Mouse (Mus musculus): ENCODE measurements around the gene Adgrl2. TPM values are rescaled to one million over a fixed set of nuclear protein-coding genes. Genes with fewer than 3 reads are reported as not detected.

The Adgrl2 gene
- polyA plus RNA-seq, 1 experiment = 49.9 TPM

DNA sequence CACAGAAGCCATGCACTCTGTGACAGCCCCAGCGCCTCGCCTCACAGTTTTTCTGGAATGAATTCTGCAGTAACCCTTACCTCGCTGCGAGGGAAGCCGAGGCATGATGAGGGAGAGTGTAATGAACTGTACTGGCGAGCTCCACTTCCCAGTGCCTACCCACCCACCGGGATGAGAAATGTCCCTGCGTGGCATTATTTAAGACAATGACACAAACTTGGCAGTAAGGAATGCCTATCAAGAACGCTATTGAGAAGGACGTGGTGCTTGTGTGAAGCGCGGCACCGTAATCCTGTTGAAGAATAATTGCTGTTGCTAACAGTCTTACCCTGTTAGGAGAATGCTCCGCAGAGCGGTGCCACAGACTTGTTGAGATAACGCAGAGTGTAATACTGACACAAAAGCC, 13.2 kb downstream of the Adgrl2 start:
- no peak for DNase-seq (ENCODE audit: low spot score)

GRCm38 (mm10) chr3:148971893-148972596, 18.3 kb downstream of the Adgrl2 start:
- DNase-seq (ENCODE audit: low spot score) = no peak

DNA sequence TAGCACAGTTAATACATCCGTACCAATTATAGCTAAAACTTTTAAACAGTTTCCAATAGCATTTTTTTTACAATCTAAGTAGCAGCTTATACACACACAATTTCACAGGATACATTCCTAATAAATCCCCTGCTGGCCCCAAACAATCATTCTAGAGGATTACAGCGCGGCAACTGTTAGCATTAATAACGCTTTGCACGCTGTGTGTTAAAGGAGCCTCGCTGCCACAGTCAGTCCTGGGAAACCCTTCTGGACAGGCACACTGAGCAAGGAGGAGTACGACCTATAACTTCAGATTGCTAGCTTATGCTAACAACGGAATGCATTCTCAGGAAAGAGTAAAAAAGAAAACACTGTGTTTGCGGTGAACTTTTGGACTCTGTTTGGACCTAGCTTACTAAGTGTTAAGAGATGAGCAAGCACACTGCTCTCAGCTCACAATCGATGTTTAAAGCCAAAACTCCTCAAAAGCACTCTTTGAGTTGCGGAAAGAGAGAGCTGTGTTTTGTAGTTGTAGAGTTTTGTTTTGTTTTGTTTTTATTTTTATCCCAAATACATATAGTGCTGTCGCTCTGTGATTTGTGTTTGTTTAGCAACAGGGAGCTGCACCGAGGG, 25.3 kb downstream of the Adgrl2 start:
- DNase-seq (ENCODE audit: low spot score) = no peak

DNA sequence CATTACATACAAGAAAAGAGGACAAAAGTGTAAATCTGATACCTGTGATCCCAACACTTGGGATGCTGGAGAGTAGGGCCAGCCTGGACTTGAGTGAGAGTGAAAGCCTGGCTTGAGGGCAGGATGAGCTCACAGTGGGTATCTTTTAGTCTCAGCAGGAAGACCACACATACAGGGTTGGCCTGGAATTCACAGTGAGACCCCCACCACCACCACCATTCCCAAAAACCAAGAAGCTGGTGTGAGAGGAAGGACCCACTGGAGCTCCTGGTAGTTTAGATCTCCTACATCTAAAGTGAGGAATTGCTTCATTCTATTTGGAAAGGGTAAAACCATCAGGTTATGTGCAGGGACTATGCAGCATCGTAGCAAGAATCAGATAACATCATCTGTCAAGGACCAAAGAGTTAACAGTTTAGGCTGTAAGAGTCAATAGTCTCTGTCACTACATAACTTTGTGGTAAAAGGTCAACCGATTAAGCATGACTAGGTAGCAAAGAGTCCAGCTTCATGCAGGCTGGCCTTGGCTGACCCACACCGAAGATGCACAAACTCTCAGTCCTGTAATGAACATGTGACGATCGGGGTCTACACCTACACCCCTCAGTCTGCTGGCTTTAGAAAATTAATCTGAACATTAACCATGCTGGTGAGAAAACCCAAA, 26.8 kb downstream of the Adgrl2 start:
- DNase-seq (ENCODE audit: low spot score) = no peak

DNA sequence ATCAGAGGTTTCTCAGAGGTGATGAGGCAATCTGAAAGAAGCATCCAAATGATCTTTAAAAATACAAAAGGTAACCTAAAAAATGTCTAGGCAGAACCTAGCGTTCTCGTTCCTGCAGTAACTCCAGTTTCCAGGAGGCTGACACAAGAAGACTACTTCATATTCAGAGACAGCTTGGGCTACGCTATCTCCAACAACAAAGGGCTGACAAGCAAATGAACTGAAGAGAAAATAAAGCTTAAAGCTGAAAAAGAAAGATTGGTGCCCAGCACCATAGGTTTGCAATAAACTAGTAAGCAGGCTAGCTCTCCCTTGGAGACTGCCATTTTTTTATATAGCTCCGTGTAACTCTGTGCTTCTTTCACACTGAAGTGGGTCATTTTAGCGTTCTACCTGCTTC, 28.7 kb downstream of the Adgrl2 start:
- DNase-seq (ENCODE audit: low spot score) = no peak

- DNase-seq (ENCODE audit: low spot score) = no peak
Observed at GRCm38 (mm10) chr3:148960751-148961289, 29.5 kb downstream of the Adgrl2 start.

DNA sequence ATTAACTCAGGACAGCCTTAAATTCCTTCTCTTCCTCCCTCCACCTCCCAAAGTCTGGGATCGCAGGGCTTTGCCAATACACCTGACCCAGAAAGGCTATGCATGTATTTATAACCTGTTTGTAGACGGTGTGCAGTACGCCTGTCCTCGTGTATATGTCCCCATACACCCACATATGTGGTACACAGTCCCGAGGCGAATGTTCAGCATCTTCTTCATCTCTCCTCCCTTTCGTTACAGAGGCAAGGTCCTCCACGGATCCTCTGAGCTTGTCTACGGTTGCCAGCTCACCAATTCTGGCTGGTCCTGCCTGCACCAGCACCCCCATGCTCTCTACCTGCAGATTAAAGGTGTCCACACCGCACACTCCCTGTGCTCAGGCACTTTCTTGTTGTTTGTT, 30.1 kb downstream of the Adgrl2 start:
- no peak for DNase-seq (ENCODE audit: low spot score)

DNA sequence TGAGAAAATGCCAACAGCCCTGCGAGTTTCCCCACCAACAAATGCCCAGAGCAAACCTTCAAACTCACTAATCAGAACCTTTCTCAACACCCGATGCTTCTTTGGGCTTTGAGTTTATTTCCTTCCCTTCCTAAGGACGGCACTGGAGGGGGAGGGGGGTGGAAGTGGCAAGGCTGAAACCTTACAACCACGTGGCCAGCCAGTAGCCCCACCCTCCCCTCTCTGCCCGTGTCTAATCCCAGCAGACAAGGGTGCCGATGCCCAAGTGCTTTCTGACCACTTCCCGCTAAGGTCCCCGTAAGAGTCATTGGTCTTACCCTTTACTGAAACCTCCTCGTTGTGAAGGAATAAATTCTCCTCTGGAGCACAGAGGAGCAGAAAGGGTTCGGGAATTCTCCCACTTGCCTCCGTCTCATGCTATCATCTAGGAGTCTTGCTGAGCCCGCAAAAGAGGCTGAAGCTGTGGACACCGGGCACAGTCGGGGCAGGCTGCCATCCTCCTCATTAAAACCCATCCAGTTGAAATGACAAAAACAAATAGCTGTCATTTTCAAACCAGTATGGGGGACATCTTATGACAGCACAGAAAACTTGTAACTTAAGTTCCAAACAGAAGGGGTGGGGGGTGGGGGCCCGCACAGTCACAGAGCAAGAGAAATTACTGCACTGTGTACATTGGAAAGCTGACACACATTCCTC, 30.9 kb downstream of the Adgrl2 start:
- DNase-seq (ENCODE audit: low spot score) = no peak

- DNase-seq (ENCODE audit: low spot score) = no peak
Observed at GRCm38 (mm10) chr3:148958714-148959113, 31.6 kb downstream of the Adgrl2 start.

GRCm38 (mm10) chr3:148958185-148958584, 32.2 kb downstream of the Adgrl2 start:
- DNase-seq (ENCODE audit: low spot score) = no peak

GRCm38 (mm10) chr3:148956887-148957286, 33.5 kb downstream of the Adgrl2 start:
- no peak for DNase-seq (ENCODE audit: low spot score)

DNA sequence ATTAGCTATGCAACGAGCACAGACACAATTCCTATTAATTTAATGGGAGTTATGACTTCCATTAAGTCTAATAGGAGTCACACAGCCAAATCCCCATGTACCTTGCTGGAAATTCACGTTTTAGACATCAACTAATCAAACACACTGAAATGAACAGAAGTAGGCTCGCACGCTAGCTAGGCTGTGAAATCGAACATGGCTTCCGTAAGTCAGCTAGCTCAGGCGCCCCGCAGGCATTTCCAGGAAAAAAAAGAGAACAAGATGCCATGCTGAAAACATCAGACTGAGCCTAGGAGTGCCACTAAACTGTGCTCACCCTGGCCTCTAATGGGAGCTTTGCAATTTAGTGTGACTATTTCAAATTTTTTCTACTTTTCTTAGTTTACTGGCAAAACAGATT, 40.6 kb downstream of the Adgrl2 start:
- DNase-seq (ENCODE audit: low spot score) = no peak

- no peak for DNase-seq (ENCODE audit: low spot score)
Observed at GRCm38 (mm10) chr3:148947805-148948405, 42.5 kb downstream of the Adgrl2 start.

DNA sequence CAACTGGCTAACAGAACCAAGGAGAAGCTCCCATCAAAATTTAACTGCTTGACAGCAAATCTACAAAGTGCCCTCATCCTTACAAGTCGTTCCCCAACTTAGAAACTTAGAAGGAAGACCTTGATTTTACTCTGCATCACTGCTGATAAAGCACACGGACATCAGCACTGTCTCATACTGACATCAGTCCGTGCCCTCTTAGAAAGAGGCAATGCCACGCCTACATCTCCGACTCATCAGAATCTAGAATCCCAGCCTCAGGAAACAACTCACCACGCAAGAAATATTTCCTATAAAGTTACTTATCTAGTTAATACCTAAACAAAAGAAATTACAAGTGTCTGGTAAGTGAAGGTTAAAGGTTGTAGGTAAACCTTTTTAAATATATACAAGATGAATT, 43.1 kb downstream of the Adgrl2 start:
- no peak for DNase-seq (ENCODE audit: low spot score)

GRCm38 (mm10) chr3:148945534-148945933, 44.8 kb downstream of the Adgrl2 start:
- DNase-seq (ENCODE audit: low spot score) = no peak

DNA sequence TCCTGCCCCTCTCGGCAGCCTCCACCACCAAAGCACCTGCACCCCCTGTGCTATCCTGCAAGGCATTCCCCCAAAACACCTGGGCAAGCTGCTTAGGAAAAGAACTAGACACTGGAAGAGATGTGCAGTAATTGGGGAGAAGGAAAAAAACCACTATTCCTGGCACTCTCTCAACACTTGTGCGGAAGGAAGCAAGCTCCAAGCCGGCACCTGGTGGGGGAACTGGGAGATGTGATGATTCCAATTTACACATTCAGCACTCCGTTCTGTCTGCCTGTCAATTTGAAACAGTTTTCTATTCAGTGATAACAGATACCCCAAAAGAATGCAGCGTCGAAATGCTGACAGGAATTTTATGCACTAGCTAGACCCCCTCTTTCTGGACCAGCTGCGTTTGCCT, 50.9 kb downstream of the Adgrl2 start:
- no peak for DNase-seq (ENCODE audit: low spot score)

GRCm38 (mm10) chr3:148935056-148935455, 55.3 kb downstream of the Adgrl2 start:
- DNase-seq (ENCODE audit: low spot score) = no peak

DNA sequence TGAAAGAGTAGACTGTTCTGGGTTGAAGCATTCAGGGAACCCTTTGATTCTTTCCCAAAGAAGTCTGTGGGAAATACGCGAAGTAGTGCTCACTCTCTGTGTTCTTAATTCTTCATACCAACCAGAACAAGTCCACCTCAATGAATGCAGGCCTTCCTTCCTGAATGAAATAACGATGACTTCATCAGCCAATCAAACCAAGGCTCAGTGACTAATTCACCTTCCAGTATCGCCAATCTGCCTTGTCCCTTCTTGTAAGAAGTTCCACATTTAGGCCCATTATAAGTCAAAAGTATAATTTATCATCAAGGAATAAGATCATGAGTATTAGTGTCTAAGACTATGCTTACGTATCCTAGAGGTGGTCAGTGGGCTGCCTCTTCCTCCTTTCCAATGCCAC, 56.1 kb downstream of the Adgrl2 start:
- no peak for DNase-seq (ENCODE audit: low spot score)

GRCm38 (mm10) chr3:148933160-148933559, 57.2 kb downstream of the Adgrl2 start:
- no peak for DNase-seq (ENCODE audit: low spot score)

GRCm38 (mm10) chr3:148930913-148931312, 59.4 kb downstream of the Adgrl2 start:
- no peak for DNase-seq (ENCODE audit: low spot score)

GRCm38 (mm10) chr3:148926330-148926729, 64.0 kb downstream of the Adgrl2 start:
- DNase-seq (ENCODE audit: low spot score) = no peak

GRCm38 (mm10) chr3:148922618-148923095, 67.7 kb downstream of the Adgrl2 start:
- DNase-seq (ENCODE audit: low spot score) = no peak
